Mouse (Mus musculus) c-Kit-negative CD71-positive TER-119-positive erythroid progenitor cells, embryonic 14.5 days (primary cell): ENCODE measurements around the gene Sipa1l1.

Experiments
- DNase-seq: peaks from one replicate; pipeline ENCODE4 v3.0.0-alpha.2; 2013; ENCODE audit warnings: low read depth, low spot score

The Sipa1l1 gene

DNA sequence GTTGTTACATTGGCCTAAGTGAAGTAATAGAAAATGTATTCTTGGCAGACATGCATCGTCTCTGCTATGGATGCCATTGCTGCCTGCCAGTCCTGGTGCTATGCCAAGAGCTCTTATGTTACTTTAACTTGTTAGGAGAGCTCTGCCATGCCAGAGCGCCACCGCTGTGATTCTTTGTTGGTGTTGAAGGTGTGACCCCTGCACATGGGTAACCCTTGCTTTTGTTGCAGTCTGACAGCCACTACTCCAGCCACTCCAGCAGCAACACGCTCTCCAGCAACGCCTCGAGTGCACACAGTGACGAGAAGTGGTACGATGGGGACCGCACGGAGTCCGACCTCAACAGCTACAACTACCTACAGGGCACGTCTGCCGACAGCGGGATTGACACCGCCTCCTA lies 255.7 kb downstream of the Sipa1l1 start:
- DNase-seq, result no peak

DNA sequence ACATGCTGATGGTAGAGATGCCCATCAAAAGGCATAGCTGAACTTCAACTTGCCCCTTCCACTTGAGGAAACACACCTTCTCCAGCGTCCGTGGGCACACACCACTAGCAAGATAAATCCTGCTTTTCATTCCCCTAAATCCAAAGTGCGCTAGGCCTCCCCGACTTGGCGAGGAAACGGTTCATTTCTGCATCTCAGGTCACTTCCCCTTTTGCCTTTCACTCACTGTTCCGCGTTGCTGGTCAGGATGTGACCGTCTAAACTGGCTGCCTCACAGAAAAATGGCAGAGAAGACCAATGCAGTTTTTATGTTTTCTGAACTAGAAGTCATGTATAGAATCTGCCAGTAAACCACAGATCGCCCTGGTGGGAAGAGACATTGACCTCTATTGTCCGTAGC lies 256.7 kb downstream of the Sipa1l1 start:
- DNase-seq, result no peak

DNA sequence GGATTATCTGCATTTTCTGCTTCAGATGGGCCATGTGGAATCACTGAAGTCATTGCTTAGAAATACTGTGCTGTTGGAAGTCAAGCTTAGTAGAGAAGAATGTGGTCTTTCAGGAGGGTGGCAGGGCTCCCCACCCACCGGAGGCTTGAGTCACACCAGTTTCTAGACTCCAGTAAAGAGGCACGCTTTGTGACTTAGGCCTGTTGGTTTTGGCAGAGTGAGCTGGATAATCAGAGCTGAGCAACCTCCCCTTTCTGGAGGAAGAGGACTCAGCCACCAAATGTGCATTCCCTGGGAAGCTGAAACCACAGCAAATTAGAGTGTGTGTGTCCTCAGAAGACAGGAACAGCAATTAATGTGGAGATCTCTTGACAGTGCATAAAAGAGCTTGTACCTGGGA lies 258.3 kb downstream of the Sipa1l1 start:
- DNase-seq, result no peak

DNA sequence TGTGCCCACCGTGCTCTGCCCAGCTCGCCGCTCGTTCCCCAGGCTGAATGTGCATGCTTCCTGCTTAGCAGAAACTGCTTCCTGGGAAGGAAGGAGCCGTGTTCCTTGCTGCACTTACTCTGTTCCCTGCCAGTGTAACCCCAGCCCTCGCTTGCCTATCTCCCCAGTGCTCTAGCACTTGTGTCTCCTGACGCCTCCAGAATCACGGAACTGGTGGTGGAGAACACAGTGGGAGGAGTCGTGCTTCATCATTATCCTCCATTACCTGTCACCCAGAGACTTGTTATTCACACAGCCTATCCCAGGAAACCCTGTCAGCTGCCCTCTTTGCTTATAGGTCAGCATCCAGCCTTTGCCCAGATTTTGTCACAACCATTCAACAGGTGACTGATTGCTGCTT lies 259.3 kb downstream of the Sipa1l1 start:
- DNase-seq, result no peak

DNA sequence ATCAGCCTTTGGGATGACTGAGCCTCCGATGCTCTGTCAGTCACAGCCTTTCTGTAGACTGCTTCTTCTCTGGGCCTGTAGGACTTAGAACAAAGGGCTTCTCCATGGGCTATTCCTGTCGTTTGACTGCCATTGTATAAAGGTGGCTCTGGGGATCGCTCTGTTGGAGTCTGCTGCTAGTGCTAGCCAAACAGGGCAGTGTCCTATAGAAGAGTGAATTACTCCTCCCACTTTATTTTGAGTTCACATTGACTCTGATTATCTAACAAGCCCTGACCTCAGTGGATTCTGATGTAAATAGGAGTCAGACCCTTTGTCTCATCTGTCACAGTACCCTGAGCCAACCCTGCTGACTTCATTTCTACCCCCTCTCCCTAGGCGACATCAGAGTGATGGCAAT lies 264.2 kb downstream of the Sipa1l1 start:
- no peak for DNase-seq

DNA sequence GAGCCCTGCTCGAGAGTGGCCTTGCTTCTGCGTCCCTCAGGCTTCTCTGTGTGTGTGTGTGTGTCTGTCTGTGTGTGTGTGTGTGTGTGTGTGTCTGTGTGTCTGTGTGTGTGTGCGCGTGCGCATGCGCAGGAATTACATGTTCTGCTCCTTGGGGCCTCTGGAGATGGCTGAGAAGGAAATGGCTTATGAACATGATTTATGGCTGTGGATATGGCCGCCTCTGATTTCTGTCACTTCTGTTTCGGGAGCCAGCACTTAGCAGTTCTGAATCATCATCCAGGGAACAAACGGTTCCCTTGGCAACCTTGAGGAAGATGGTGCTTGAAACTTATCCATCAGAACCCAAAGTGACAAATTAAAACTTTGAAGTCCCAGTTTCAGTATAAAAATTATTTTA lies 265.5 kb downstream of the Sipa1l1 start:
- DNase-seq, result no peak

DNA sequence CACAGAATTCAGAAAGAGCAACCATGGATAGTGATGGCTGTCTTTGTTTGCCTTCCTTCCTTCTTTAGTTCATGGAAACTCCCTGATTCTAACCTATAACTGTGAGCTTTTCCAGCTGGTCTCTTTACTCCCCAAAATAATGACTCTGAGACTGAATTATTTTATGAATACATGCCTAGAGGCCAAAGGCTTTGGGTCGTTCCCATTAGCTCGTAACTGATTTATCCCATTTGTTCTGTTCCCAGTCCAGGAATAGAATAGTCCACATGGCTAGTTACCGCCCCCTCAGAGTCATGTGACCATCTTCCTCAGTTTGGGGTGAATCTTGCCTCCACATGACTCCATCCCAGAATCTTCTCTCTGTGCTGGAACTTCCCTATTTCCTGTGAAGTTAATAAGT lies 272.4 kb downstream of the Sipa1l1 start:
- no peak for DNase-seq

DNA sequence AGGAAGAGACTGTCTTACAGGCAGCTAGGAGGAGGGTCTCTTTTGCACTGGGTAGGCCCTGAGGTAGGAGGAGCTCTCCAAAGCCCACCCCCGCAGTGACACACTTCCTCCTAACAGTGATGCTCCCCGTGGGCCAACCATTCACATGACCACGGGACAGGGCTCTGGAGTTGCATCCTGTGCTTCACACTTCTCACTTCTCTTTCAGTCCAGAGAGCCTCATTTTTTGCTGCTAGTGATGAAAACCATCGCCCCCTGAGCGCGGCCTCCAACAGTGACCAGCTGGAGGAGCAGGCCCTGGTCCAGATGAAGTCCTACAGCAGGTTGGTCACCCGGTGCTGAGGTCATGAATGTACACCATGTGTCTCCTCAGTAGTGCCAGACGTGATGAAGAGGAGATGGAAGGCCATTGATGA lies 277.5 kb downstream of the Sipa1l1 start:
- DNase-seq, result no peak

DNA sequence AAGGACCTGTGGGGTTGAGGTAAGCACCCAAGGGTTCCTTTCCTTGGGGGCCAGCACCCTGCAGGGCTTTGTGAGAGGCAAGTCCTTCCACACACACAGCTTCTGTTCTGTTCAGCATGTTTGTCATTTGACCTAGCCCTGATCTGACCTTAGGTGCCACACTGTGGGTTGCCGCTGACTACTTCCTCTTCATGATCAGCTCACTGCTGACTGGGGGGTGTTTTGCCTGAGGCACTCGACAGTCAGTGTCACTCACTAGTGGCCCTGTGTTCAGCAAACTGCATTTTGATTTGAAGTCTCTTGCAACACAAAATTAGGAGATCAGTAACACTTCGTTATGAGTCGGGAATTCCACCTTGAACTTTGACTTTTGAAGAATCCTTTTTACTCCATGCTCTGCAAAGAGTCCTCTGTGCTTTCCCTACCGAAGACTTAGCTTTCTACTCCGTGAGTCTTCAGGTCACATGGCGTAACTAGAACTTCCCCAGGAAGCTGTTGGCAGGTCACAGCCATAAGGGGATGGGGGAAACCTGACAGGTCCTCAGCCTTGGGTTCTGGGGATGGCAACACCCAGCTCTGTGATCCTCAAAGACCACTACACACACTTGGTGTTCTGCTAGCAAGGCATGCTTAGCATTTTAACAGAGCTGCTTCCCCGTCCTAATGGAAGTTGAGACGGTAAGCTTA lies 279.2 kb downstream of the Sipa1l1 start:
- DNase-seq, result no peak

DNA sequence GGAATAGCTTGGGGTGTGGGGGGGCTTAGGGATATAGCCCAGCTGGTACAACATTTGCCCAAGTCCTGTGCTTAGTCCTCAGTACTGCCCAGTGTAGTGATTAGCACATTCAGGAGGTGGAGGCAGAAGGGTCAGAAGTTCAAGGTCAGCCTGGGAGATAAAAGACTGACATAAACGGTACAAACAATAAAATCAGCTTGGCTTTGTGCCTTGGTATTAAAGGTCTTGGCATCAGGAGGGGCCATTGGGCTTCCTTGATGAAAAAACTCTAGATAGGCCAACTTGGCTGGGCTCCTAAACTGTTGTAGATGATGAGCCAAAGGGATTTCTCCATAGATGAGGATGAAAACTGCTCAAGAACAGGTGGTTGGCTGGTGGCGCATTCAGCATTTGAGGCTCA lies 283.3 kb downstream of the Sipa1l1 start:
- no peak for DNase-seq

DNA sequence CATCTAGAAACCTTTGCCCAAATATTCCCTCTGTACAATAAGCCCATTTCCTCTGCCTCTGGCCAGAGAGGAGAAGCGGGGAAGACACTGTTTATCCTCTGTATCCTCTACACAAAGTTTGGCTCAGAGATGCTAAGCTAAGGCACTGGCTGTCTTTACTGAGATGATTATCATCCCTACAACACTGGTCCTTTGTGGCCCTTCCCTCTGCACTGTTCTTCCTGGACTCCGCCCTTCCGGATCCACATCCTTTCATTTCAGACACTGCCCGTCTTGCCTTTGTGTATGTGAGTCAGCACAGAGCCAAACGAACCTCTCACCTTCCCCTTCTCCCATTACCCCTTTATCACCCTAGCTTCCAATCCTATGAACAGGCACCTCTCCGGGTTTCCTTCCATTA lies 285.3 kb downstream of the Sipa1l1 start:
- DNase-seq, result no peak

DNA sequence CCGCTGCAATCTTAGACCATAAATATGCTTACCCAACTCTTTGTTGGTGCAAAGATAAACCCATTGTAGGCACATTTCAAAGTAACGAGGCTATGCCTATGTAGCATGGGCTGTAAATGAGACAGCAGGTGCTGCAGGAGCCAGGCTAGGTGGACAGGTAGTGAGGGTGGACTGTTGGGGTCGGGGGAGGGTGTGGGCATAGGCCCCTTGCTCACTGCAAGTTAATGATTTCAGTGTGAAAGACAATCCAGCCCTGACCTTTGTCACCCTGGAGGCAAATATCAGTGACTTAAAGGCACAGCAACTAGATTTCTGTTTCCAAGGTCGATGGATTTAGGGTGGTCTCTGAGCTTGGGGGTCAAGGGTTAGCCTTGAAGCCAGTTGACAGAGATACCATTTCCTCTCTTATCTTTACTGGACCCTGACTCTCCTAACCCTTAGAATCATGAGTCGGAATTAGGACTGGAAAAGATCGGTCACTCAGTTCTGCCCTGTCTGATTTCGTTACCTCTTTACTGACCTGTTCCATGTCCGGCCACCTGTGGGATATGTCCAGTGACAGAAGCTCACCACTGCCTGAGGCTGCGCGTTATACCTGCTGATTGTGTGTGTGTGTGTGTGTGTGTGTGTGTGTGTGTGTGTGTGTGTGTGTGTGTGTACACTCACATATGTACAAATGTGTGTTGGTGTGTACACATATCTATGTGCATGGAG lies 286.7 kb downstream of the Sipa1l1 start:
- no peak for DNase-seq

DNA sequence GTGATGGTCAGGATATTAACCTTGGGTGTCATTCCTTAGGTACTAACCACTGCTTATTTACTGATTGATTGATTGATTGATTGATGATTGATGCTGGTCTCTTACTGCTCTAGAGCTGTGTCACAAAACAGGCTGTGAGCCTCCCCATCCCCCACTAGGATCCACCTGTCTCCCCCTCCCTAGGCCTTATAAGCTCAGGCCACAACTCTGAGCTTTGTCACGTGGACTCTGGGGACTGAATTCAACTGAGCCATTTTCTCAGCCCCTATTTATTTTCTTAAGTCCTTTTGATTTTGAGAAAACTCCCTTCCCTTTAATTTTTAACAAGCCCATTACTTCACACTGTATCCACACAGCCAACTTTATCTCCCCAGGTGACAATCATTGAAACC lies 287.3 kb downstream of the Sipa1l1 start:
- no peak for DNase-seq

DNA sequence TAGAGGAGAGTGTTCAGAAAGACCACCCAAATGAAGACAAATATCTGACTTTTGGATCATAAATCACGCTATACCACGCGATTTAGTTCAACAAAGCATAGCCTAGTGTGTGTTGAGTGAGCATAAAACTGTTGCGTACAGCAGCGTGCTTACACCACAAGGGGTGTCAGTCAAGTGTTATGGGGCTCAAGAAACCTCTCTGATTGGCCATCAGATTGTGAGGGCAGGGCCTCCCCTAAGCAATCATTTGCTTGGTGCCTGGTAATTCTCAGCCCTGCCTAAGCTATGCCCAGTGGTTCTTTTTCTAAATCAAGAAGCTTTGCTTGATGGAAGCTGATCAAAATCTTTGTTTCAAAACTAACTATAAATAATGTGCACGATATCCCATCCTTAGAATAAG lies 288.5 kb downstream of the Sipa1l1 start:
- DNase-seq, result no peak

DNA sequence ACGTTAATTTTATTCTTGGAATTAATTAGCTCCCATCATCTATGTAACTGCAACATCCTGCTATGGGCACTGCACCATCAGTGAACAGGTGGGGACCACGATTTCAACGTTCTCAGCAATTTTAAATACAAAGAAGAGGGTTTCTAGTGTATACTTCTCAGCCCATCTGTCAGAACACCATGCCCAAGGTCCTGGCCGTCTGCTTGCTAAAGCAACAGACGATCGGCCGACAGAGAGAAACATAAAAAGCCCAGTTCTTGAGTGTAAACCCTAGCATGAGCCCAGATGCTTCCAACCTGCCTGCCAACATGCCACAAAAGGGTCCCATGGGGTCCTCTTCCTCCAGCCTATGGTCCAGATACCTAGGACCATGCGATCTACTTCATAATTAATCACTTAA lies 288.9 kb downstream of the Sipa1l1 start:
- DNase-seq, result no peak

DNA sequence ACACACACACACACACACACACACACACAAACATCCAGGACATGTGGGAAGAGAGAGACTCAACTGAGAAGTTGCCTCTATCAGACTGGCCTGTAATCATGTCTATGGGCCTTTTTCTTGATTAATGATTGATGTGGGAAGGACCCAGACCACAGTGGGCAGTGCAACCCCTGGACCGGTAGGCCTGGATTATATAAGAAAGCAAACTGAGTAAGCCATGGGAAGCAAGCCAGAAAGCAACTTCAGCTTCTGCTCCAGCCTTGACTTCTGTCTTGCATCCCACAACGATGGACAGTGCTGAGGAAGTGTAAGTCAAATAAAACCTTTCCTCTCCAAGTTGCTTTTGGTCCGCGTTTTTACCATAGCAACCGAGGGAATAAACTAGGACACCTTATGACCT lies 298.1 kb downstream of the Sipa1l1 start:
- DNase-seq, result no peak

DNA sequence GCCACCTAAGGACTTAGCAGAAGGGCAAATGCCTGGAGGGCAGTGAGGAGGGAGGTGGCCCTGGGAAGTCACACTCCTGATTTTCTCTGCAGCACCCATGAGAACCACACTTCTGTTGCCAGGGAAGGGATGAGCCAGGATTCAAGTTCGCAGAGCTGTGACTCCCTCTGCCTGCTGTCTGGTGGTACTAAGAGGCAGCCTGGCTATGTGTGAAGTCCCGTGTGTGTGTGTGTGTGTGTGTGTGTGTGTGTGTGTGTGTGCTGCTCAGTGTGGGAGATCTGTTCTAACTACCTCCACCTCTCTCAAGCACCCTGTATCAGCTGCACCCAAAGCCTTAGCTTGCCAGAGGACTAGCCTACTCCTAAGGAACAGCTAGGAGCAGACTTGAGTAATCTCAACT lies 298.5 kb downstream of the Sipa1l1 start:
- no peak for DNase-seq

DNA sequence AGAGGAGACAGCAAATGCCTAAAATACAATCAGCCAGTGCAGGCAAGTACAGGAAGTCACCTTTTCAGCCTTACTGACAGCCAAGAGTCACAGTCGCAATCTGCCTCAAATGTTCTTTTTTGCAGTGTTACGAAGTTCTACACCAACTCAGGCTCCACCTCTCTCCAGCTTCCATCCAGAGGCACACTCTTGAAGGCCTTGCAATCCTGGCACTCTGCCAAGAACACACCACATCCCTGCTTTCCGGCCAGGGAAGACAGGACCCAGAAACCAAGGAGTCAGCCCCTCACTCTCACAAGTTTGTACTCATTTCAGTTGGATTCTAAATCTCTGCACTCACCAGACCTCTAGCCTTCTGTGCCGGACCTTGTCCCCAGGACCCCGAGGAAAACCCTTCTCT lies 299.3 kb downstream of the Sipa1l1 start:
- DNase-seq, result no peak

DNA sequence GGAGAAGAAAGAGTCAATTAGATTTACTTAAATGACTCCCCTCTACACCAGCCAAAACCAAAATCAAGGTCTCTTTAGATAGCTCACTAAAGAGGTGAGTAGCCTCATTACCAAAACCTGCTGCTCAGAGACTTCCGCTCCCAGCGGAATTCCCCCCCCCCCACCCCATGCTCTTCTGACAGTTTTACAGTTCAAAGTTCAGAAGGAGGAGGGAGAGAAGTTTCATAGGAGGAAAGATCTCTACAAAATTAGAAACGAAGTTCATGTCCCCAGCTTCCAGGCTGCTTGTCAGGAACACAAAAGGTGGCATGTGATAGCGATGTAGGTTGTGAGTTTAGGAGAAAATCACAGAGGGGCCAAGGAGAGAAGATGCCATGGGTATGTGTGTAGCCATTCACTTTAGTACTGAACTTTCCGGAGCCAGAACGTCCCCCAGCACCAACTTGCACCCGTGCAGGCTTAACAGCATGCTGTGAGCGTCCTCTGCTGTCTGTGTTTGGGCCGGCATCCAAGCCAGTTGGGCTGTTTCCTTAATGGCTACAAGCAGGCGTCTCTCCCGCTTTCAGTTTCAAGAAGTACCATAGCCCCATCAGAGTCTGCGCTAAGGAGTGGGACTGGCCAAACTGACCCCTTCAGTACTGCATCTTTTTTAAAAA lies 300.7 kb downstream of the Sipa1l1 start:
- DNase-seq, result no peak

DNA sequence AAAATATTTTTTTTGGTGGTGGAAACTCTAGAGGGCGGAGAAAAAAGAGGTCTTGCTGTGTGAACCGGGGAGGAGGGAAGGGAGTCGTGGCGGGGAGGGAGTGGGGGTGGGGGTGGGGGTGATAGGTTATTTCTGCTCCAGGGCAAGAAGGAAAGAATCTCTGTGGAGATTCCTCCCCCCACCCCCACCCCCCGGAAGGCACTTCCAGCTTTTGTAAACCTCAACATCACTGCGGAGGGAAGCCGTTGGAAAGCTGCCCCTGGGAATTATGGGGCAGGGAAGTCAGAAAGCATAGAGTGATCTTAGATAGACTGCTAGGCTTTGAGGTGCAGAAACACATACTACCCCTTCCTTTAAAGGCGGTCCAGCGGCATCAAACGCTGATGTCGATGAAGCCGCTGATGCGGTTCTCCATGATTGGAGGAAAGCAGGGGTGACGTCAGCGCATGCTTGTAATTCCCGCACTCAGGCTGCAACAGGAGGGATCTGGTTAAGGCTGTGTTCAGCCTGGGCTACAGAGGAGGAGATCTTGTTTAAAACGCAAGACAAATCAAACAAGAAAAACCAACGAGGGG lies 301.3 kb downstream of the Sipa1l1 start:
- no peak for DNase-seq

DNA sequence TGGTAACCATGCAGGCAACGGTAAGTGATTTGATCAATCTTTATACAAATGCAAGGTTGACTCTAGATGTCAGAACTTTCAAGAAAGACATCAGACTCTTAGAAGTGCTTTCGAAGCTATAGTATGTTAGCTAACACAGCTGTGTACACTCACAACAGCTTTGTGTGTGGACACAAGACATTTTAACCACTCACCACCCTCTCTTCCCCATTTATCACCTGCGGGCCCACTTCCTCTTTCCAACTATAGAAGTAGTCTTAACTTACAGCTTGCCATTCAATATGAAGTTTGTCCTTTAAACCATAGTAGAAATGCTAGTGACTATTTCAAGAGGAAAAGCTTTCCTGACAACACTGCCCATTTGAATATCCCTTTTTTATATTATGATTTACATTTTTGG lies 303.7 kb downstream of the Sipa1l1 start:
- DNase-seq, result no peak

DNA sequence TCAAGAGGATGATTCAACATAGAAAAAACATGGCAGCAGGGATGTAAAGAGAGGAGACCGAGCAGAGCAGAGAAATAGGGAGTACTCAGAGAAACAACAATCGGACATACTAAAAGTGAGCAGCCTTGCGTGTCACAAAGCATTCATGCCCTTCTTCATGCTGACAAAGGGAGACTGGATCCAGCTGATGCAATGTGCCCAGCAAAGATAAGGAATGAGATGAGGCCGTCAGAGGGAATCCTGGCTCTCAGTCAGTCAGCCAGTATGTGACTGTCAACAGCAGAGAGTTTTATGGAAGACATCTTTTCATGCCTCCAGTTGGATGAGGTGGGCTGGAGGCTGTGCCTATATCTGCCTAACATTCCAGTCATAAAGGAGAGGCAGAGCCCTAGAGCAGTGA lies 304.1 kb downstream of the Sipa1l1 start:
- no peak for DNase-seq

DNA sequence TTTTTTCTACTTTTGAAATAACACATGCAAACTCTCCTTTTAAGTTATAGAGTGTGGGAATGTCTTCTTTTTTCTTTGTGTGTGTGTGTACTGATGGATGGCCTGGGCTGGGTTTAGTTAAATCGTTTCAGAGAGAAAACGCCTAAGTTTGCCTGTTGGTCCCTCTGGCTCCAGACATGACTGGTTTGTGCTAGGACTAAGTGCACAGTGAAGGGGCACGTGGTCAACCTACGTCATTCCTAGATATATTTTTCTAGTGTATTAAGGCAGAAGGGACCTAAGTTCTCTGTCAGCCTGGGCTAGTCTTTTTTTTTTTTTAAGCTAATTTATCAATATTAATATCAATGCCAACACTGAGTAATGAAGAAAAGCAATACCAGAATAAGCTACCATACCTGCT lies 305.3 kb downstream of the Sipa1l1 start:
- DNase-seq, result no peak
